Mouse (Mus musculus) limb, embryonic 14.5 days (tissue): ENCODE results near the gene Atpaf2. TPM values are rescaled to one million over a fixed set of nuclear protein-coding genes. Genes with fewer than 3 reads are reported as not detected.
"Not testable (repeated sequence)": the region's sequence is repeated elsewhere in the genome, so short reads cannot be mapped to it uniquely, and the experiment has no call there.

ENCODE experiments used
- ATAC-seq: fragments of 200-750 bp; cut with Nextera tagmentation; 2 replicates; pipeline ENCODE4 v1.8.0; 2017; ENCODE audit warnings: low read depth, moderate number of reproducible peaks, moderate TSS enrichment; ENCODE audit not compliant: low FRiP score
- DNase-seq: peaks from one replicate; pipeline ENCODE4 v3.0.0-alpha.2; 2015; ENCODE audit warnings: low spot score
- H3K27ac ChIP-seq: fragments of 300-500 bp; sonication (generic); replicated peaks from 2 replicates; pipeline ENCODE4 v1.5.1; 2014; ENCODE audit warnings: low read depth, mild to moderate bottlenecking, low read length, moderate library complexity, mixed read lengths
- H3K27me3 ChIP-seq: fragments of 300-500 bp; sonication (generic); 2 replicates; pipeline ENCODE4 v1.6.1; 2014; ENCODE audit warnings: low read length, mixed read lengths; ENCODE audit not compliant: control insufficient read depth, insufficient read depth
- H3K36me3 ChIP-seq: fragments of 300-500 bp; sonication (generic); 2 replicates; pipeline ENCODE4 v1.6.1; 2014; ENCODE audit warnings: mild to moderate bottlenecking, low read length, moderate library complexity, mixed read lengths; ENCODE audit not compliant: control insufficient read depth, insufficient read depth
- H3K4me1 ChIP-seq: fragments of 300-500 bp; sonication (generic); 2 replicates; pipeline ENCODE4 v1.6.1; 2014; ENCODE audit warnings: antibody characterized with exemption, low read length, mixed read lengths; ENCODE audit not compliant: control insufficient read depth, insufficient read depth
- H3K4me2 ChIP-seq: fragments of 300-500 bp; sonication (generic); replicated peaks from 2 replicates; pipeline ENCODE4 v1.6.1; 2014; ENCODE audit warnings: low read depth, mild to moderate bottlenecking, low read length, moderate library complexity; ENCODE audit not compliant: severe bottlenecking
- H3K4me3 ChIP-seq: fragments of 300-500 bp; sonication (generic); replicated peaks from 2 replicates; pipeline ENCODE4 v1.5.1; 2014; ENCODE audit warnings: low read length
- H3K9ac ChIP-seq: fragments of 300-500 bp; sonication (generic); 2 replicates; pipeline ENCODE4 v1.6.1; 2014; ENCODE audit warnings: mild to moderate bottlenecking, low read depth, low read length, moderate library complexity; ENCODE audit not compliant: severe bottlenecking
- H3K9me3 ChIP-seq: fragments of 300-500 bp; sonication (generic); 2 replicates; pipeline ENCODE4 v1.6.1; 2016; ENCODE audit warnings: low read length; ENCODE audit not compliant: control insufficient read depth
- POLR2A ChIP-seq: fragments of 200-500 bp; IDR thresholded peaks from 2 replicates; pipeline ENCODE4 v1.8.0; 2012; ENCODE audit warnings: inconsistent platforms, mild to moderate bottlenecking, moderate library complexity, borderline replicate concordance; ENCODE audit not compliant: insufficient read depth, insufficient read length; ENCODE audit errors: extremely low read depth
- WGBS: fragments of 180-500 bp; shearing (Covaris S2); extraction: QIAGEN DNeasy Blood & Tissue Kit; methylation state at CpG from one replicate; pipeline ENCODE4 v1.1.7; 2014; 5-methylcytosine and 5-hydroxymethylcytosine counted together
- polyA plus RNA-seq, 2 experiments: library from polyadenylated mRNA; depleted of rRNA in 1 of 2; stranded (reverse) in 1 of 2; unstranded in 1 of 2; fragments of >200 nt; fragmentation: Nextera tagmentation in 1 of 2; extraction: Ambion mirVana in 1 of 2; gene quantifications; 2 replicates each; pipeline versions ENCODE4 v1.2.1 to v1.2.3; 2012 to 2014

Gene Atpaf2
- polyA plus RNA-seq, 2 experiments = 38.0 to 47.0 TPM

- Histone ChIP-seq H3K4me3 (no peak overlapping the region), H3K9me3 (no peaks in the 10 kb centered on the region), H3K4me2 (no peak overlapping the region), H3K27me3 (no peaks in the 10 kb centered on the region), H3K36me3 (peaks cover 45% of the 10 kb centered on the region), H3K4me1 (no peaks in the 10 kb centered on the region), H3K9ac (no peak overlapping the region), H3K27ac (no peak overlapping the region)
- ATAC-seq (no peak), DNase-seq (no peak)
- TF ChIP-seq POLR2A = no peak
- WGBS = 89% methylated on average over 4 of the region's 4 CpGs
Observed at GRCm38 (mm10) chr11:60444007-60444406, 25.8 kb upstream of the Atpaf2 start.

DNA sequence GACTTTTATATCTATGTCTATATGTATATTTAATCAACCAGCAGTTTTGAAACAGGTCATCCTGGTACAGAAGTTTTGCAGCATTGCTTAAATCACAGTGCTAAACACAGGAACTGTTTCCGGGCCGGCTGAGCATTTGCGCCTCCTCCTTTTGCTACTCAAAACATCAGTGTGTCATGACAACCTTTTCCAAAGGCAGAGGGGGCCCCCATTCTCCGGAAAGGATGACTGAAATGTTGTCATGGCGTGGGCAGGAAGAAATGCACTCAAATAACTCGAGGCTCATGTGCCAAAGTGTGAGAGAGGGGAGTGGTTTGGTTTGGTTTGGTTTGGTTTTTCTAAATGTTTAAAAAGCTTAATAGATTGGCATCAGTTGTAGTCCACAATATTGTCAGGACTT lies 24.6 kb upstream of the Atpaf2 start:
- no peak for DNase-seq
- Histone ChIP-seq H3K27ac (no peak overlapping the region), H3K4me3 (no peak overlapping the region), H3K4me2 (no peak overlapping the region), H3K9me3 (no peaks in the 10 kb centered on the region), H3K36me3 (peaks cover 54% of the 10 kb centered on the region), H3K4me1 (no peaks in the 10 kb centered on the region), H3K9ac (no peak overlapping the region), H3K27me3 (no peaks in the 10 kb centered on the region)
- no peak for ATAC-seq
- WGBS = 88% methylated on average over 6 of the region's 6 CpGs
- TF ChIP-seq POLR2A = no peak

GRCm38 (mm10) chr11:60440176-60440575 lies 21.9 kb upstream of the Atpaf2 start:
- WGBS = 30% methylated on average over 7 of the region's 7 CpGs
- peaks cover 82% of the 10 kb centered on the region for H3K36me3 ChIP-seq

GRCm38 (mm10) chr11:60439621-60440020 lies 21.4 kb upstream of the Atpaf2 start:
- not testable (repeated sequence) for DNase-seq, H3K4me2 ChIP-seq, H3K27ac ChIP-seq, ATAC-seq, H3K9me3 ChIP-seq, H3K9ac ChIP-seq, H3K4me3 ChIP-seq, H3K4me1 ChIP-seq, H3K27me3 ChIP-seq
- 8% methylated on average over 1 of the region's 1 CpGs for WGBS
- peaks cover 82% of the 10 kb centered on the region for H3K36me3 ChIP-seq

More at GRCm38 (mm10) chr11:60440176-60440575, 21.9 kb upstream of the Atpaf2 start:
- no peak for TF ChIP-seq POLR2A
- ATAC-seq (no peak), DNase-seq (no peak)
- Histone ChIP-seq H3K9ac (no peak overlapping the region), H3K27me3 (no peaks in the 10 kb centered on the region), H3K4me1 (no peaks in the 10 kb centered on the region), H3K9me3 (no peaks in the 10 kb centered on the region), H3K4me2 (no peak overlapping the region), H3K27ac (no peak overlapping the region), H3K4me3 (no peak overlapping the region)

GRCm38 (mm10) chr11:60436618-60437017 lies 18.4 kb upstream of the Atpaf2 start:
- H3K36me3 ChIP-seq = peaks cover 76% of the 10 kb centered on the region
- H3K4me1 ChIP-seq = no peaks in the 10 kb centered on the region
- 87% methylated on average over 3 of the region's 3 CpGs for WGBS
- no peak overlapping the region for H3K27ac ChIP-seq
- H3K4me3 ChIP-seq = no peak overlapping the region
- ATAC-seq (no peak), DNase-seq (no peak)
- H3K4me2 ChIP-seq = no peak overlapping the region
- H3K27me3 ChIP-seq = no peaks in the 10 kb centered on the region
- no peaks in the 10 kb centered on the region for H3K9me3 ChIP-seq
- no peak overlapping the region for H3K9ac ChIP-seq
- TF ChIP-seq POLR2A = no peak

DNA sequence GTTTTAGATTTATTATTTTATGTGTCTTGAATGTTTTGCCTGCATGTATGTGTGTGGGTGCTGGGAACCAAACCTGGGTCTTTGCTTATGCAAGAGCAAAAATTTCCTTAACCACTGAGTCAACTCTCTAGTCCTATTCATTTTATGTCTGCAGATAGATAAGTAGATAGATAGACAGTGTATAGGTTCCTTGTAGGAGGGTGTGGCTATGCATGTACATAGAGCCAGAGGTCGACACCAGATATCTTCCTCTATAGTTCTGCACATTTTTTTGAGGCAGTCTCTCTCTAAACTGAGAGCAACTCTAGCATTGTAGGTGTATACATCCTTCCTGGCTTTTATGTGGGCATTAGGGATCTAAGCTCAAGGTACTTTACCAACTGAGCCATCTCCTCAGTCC lies 16.9 kb upstream of the Atpaf2 start:
- Histone ChIP-seq H3K4me2 (no peak overlapping the region), H3K9ac (no peak overlapping the region), H3K4me1 (no peaks in the 10 kb centered on the region), H3K9me3 (no peaks in the 10 kb centered on the region), H3K27me3 (no peaks in the 10 kb centered on the region), H3K4me3 (no peak overlapping the region), H3K27ac (no peak overlapping the region), H3K36me3 (peaks cover 68% of the 10 kb centered on the region)
- 100% methylated on average over 1 of the region's 1 CpGs for WGBS
- ATAC-seq (no peak), DNase-seq (no peak)
- TF ChIP-seq POLR2A = no peak
